Mouse (Mus musculus): ENCODE results near the gene Tmem74b. TPM values are rescaled to one million over a fixed set of nuclear protein-coding genes. Genes with fewer than 3 reads are reported as not detected.
A peak's percentile ranks its signal among the peaks of the same experiment; 100 is the strongest.

Gene Tmem74b
- total RNA-seq (2022), result 10 to 100 TPM in 2 of 4 experiments, 1 to 10 TPM in 2; 9.7 to 11.8 (median 10.4) TPM

GRCm38 (mm10) chr2:151701231-151702145 is at the start of gene Tmem74b:
TSS of gene Tmem74b (plus strand) at chr2:151702008.
- DNase-seq (ENCODE audit: low spot score in 2 of 2), result no peak

- DNase-seq (ENCODE audit: low spot score in 2 of 2), result no peak
Observed at GRCm38 (mm10) chr2:151652053-151652452, 49.8 kb upstream of the Tmem74b start.

DNA sequence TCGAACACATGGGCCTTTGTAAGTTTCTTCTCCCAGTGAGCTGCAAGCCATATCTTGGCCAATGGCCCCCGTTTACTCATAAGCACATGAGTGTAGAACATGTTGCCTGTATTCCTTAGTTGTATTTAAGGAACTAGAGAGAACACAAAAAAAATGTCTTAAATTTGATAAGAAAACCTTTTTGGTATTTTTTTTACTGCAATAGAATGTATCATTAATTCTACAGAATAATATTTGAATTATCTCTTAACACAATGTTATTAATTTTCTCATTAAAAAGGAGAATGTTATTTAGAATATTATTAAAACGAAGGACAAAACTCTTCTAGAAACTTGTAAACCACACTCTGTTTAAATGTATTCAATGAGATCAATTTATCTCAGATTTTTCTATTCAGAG is 33.4 kb upstream of the Tmem74b start, which contains the start of gene Rad21l:
Gene Rad21l, minus strand, starts transcription at position 101 of the 400 bp plus-strand sequence.
- DNase-seq (ENCODE audit: low spot score in 2 of 2), result no peak

DNA sequence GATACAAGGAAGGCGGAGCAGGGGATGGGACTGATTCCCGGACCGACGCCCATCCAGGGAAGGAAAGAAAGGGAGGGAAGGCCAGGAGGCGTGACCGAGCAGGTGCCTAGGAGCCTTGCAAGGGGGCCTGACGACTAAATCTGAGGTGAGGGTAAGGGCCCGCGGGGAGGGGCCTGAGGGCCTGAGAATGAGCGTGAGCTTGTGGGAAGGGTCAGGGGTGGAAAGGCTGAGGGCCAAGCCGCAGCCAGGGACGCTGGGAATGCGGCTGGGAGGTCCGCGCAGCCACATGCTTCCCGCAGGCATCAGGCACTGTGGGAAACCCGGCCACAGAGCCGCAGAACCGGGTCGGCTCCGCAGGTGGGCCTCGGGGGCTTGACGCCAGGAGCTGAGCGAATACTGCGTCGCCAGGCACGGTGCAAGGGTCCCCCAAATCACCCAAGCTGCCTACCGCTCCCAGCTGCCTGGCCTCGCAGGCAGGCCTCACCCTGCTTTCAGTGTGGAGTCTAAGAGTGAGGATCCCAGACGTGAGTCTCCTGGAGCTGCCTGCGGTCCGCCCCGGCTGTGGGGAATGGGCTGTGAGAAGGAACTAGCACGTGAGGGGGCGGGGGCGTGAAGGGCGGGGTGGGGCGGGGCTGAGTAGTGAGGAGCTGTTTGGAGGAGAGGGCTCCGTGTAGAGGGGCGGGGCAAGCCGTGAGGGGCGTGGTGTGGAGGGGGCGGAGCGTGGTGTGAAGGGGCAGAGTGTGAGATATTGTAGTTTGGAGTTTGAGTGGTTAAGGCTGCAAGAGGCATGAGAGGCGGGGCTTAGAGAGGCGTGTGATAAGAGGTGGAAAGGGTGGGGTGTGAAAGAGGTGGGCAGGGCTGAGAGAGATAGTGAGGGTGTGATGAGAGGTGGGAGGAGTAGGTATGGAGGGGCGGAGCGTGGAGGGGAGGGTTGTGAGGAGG is 31.5 kb upstream of the Tmem74b start:
- DNase-seq (ENCODE audit: low spot score in 2 of 2), result no peak

DNA sequence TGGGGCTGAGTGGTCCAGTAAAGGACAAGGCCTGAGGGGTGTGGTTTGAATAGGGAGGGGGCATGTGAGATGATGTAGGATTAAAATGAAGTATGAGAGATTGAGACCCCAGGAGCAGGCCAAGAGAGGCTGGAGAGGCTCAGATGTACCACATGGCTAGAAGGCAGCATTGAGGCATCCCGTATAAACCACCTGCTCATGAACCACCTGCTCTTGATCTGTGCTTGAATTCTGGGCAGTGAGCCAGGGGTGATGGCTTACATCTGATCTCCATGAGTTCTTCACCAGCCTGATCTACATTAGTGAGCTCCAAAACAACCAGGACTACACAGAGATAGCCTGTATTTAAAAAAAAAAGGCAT is 30.9 kb upstream of the Tmem74b start:
- DNase-seq (ENCODE audit: low spot score in 2 of 2), result no peak

- no peak for DNase-seq (ENCODE audit: low spot score in 2 of 2)
Observed at GRCm38 (mm10) chr2:151676234-151676633, 25.6 kb upstream of the Tmem74b start.

GRCm38 (mm10) chr2:151682357-151682756 is 19.5 kb upstream of the Tmem74b start:
- DNase-seq (ENCODE audit: low spot score in 2 of 2), result no peak

GRCm38 (mm10) chr2:151682976-151683375 is 18.8 kb upstream of the Tmem74b start:
- no peak for DNase-seq (ENCODE audit: low spot score in 2 of 2)

DNA sequence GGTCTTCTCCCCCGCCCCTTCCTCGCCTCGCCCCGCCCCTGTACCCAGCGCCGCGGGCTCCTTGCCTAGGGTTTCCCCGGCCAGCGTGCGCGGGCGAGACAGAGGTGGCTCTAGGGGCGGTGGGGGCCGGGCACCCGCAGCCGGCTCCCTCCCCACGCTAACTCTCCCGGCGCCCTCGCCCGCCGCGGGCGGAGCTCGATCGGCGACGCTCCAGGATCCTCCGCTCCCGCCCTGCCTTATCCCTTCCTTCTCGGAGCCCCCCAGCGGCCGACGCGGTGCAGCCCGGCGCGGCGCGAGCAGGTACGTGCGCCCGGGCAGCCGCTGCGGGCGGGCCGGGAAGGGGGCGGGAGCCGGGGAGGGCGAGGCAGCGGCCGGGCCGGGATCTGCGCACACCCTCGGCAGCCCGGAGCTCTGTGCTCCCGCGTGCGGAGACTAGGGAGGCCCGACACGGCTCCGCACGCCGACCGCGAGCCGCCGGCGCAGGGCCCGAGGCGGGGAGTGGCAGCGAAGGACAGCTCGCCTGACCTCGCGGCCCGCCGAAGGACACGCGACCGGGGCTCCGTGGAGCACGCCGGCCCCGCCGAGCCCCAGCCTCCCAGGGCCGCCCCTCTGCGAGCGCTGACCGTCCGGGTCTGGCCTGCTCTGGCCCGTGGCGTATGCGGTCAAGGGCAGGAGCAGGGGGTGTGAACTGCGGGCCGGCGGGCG is 490 bp downstream of the Tmem74b start:
- DNase-seq (ENCODE audit: low spot score in 2 of 2), result no peak

DNA sequence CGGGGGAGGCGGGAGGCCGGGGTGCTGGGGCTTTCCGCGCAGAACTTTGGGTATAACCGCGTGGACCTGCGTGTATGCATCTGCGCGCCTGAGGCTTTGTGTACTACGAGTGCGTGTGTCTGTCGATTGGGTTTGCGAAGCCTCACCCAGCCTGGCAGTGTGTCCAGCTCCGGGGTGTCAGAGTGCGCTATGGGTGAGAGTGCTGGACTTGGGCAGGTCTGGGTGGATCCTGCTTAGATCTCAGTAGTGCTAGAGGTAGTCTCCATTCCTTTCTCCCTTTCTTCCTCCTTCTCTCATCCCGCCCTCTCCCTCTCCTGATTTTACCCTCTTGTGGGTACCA is 1.0 kb downstream of the Tmem74b start:
- no peak for DNase-seq (ENCODE audit: low spot score in 2 of 2)

- DNase-seq (ENCODE audit: low spot score in 2 of 2), result no peak
Observed at GRCm38 (mm10) chr2:151712647-151713046, 10.8 kb downstream of the Tmem74b start.

- peak in 1 of 2 experiments; percentile 67 for DNase-seq (ENCODE audit: low spot score in 2 of 2)
Observed at GRCm38 (mm10) chr2:151715526-151715925, 13.7 kb downstream of the Tmem74b start.

DNA sequence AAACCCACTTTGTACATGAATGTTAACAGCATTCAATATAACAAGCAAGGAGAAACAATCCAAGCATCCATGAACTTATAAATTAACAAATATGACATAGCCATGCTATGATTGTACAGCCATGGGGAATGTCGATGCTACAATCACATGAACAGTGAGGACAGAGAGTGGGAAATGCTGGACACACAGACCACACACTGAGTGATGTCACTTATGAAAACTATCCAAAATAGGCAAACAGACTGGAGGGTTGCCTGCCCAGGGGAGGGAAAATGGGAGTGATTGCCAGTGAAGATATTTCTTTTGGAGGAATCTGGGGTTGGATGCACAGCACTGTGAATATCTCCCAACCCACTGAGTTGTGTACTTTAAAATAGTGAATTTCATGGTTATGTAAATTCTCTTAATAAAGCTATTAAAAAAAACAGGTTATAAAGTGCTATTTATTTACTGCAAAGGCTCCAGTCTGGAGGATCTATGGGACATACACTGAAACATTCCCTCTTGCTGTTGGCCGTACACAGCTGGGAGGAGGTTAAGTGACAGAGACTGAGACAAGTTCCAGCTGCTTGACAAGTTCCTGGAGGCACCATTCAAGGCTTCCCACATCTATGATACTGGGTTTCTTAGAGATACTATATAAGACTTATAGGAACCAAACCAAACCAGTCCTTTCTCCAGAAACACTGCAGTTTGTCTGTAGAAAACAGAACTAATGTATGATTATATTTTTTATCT is 14.7 kb downstream of the Tmem74b start:
- DNase-seq (ENCODE audit: low spot score in 2 of 2), result no peak

GRCm38 (mm10) chr2:151724094-151724493 is 22.3 kb downstream of the Tmem74b start:
- DNase-seq (ENCODE audit: low spot score in 2 of 2), result no peak

- DNase-seq (ENCODE audit: low spot score in 2 of 2), result no peak
Observed at GRCm38 (mm10) chr2:151733151-151733865, 31.5 kb downstream of the Tmem74b start.

DNA sequence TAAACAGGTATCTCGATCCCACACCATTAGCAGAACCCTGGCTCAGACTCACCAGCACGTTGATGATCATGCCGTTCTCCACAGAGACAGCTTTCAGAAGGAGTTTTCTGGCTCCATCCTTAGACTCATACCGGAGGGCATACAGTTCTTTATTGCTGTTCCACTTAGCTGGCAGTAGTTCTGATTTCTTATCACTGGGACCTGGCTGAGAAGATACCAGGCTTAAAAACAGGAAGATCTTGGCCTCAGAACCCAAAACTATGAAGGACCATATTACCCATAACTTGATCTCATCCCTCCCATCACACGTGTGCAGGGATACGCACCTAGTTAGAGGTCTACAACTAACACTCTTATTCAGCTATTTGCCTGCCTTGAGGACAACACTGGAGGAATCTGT is 33.6 kb downstream of the Tmem74b start:
- DNase-seq (ENCODE audit: low spot score in 2 of 2), result no peak

GRCm38 (mm10) chr2:151738460-151738859 is 36.7 kb downstream of the Tmem74b start:
- DNase-seq (ENCODE audit: low spot score in 2 of 2), result no peak

- DNase-seq (ENCODE audit: low spot score in 2 of 2), result no peak
Observed at GRCm38 (mm10) chr2:151739081-151739480, 37.3 kb downstream of the Tmem74b start.

DNA sequence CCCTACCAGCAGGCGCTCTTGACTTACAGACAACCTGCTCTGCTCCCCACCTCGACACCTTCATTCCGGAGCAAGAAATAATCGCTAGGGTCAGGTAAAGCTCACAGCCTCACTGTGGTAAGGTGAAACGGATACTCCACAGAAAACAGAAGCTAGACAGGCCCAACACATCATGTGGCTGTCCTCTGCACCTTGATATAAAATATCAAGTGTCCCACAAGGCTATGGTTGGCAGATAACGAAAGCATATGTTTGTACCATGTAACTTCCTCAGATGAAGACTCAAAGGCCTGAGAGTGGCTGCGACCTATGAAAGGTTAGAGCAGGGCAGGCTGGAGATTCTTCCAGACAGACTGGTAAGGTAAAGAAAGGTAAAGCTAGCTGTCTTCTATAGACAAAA is 37.7 kb downstream of the Tmem74b start:
- DNase-seq (ENCODE audit: low spot score in 2 of 2), result no peak

Measured in left cerebral cortex, adult 8-10 months (tissue).